ENCODE assay signal across 12 mouse cellular contexts in genomic region chr14:100352961-100353452, GRCm38 (mm10).
DNase-seq lines count a peak whose midpoint lies in the region; ATAC-seq and TF ChIP-seq lines count a peak whose summit lies in the region.
"Had no signal": no experiment of that assay in that cellular context is flagged by ENCODE, and none has a peak within 500 bp of the region (broad histone marks: within the 10 kb centered on the region; RNA-seq: fewer than 3 reads in every experiment).

No protein-coding gene starts in this region.

- no peaks in the 10 kb centered on the region for H3K9me3 ChIP-seq in stomach, embryonic 15.5 days
- no peaks in the 10 kb centered on the region for H3K9me3 ChIP-seq in stomach, postnatal 0 days (ENCODE audit: control insufficient read depth, low read length)
- H3K9me3 ChIP-seq in liver, embryonic 12.5 days (replicated peaks): no peaks in the 10 kb centered on the region

- no peak overlapping the region for H3K27ac ChIP-seq in stomach, embryonic 15.5 days
- no peak overlapping the region for H3K27ac ChIP-seq in stomach, postnatal 0 days (replicated peaks)
- H3K27ac ChIP-seq in liver, embryonic 12.5 days: peak overlapping the region; percentile 56; the same call in 1 of the 2 replicates
- H3K27ac ChIP-seq: hindbrain, postnatal 0 days; macrophage had no signal

- TF ChIP-seq CTCF in stomach, postnatal 0 days (IDR thresholded peaks at IDR 0.05; ENCODE audit: low read depth): no peak

- H3K4me2 ChIP-seq in stomach, embryonic 15.5 days: no peak overlapping the region
- H3K4me2 ChIP-seq in stomach, postnatal 0 days (replicated peaks; ENCODE audit: low read depth): no peak overlapping the region
- H3K4me2 ChIP-seq in liver, embryonic 12.5 days: no peak overlapping the region
- H3K4me2 ChIP-seq: heart, embryonic 11.5 days had no signal

- no peaks in the 10 kb centered on the region for H3K36me3 ChIP-seq in stomach, embryonic 15.5 days
- no peaks in the 10 kb centered on the region for H3K36me3 ChIP-seq in stomach, postnatal 0 days (ENCODE audit: control insufficient read depth, insufficient read depth, low read length)
- no peaks in the 10 kb centered on the region for H3K36me3 ChIP-seq in liver, embryonic 12.5 days

- 26% methylated on average over 4 of the region's 4 CpGs for WGBS in stomach, embryonic 15.5 days
- 21% methylated on average over 4 of the region's 4 CpGs for WGBS in stomach, postnatal 0 days
- WGBS in liver, embryonic 12.5 days (ENCODE audit: insufficient replicate concordance): 45% methylated on average over 4 of the region's 4 CpGs

- 0 out of 2 replicates have a peak, but pooled peaks have one; percentile 43 for ATAC-seq in stomach, embryonic 15.5 days (ENCODE audit: insufficient read depth, low FRiP score, low read depth)
- no peak for ATAC-seq in stomach, postnatal 0 days (ENCODE audit: low FRiP score, low TSS enrichment)
- ATAC-seq in liver, embryonic 12.5 days: peak; percentile 77
- no peak for ATAC-seq in megakaryocyte progenitor cell, adult 5-6 weeks (replicated peaks; ENCODE audit: poor library complexity)
- ATAC-seq: hindbrain, postnatal 0 days had no signal

- H3K27me3 ChIP-seq in stomach, embryonic 15.5 days (replicated peaks): no peaks in the 10 kb centered on the region
- H3K27me3 ChIP-seq in stomach, postnatal 0 days (ENCODE audit: control insufficient read depth, insufficient read depth, low read length): no peaks in the 10 kb centered on the region
- no peaks in the 10 kb centered on the region for H3K27me3 ChIP-seq in liver, embryonic 12.5 days (replicated peaks)

- H3K9ac ChIP-seq in stomach, embryonic 15.5 days: no peak overlapping the region
- no peak overlapping the region for H3K9ac ChIP-seq in stomach, postnatal 0 days (ENCODE audit: low read length)
- H3K9ac ChIP-seq in liver, embryonic 12.5 days: no peak overlapping the region

- DNase-seq in stomach, postnatal 0 days (ENCODE audit: low spot score): no peak
- peak; percentile 97 for DNase-seq in hindlimb bud, embryonic 11.5 days (ENCODE audit: extremely low spot score, low read depth, low spot score)
- DNase-seq in adrenal gland, postnatal 10 days: no peak
- no peak for DNase-seq in right cerebral cortex, postnatal 4 days
- DNase-seq: right cerebral cortex, postnatal 25 days had no signal

- no peak overlapping the region for H3K4me3 ChIP-seq in stomach, embryonic 15.5 days (replicated peaks)
- no peak overlapping the region for H3K4me3 ChIP-seq in stomach, postnatal 0 days (ENCODE audit: low read depth, low read length)
- H3K4me3 ChIP-seq in liver, embryonic 12.5 days: no peak overlapping the region
- H3K4me3 ChIP-seq: myocyte had no signal

- no peaks in the 10 kb centered on the region for H3K4me1 ChIP-seq in stomach, embryonic 15.5 days
- no peaks in the 10 kb centered on the region for H3K4me1 ChIP-seq in stomach, postnatal 0 days (replicated peaks; ENCODE audit: control insufficient read depth, insufficient read depth)
- no peaks in the 10 kb centered on the region for H3K4me1 ChIP-seq in liver, embryonic 12.5 days

- TF ChIP-seq EP300 in stomach, postnatal 0 days (optimal IDR thresholded peaks at IDR 0.05): no peak

Comparison
In these comparisons a context has a peak if more than half of its experiments do, and no peak if none do; other contexts are left out.
1. ATAC-seq: peak in stomach, embryonic 15.5 days (single experiment) and liver, embryonic 12.5 days (single experiment); none in stomach, postnatal 0 days (single experiment) and megakaryocyte progenitor cell, adult 5-6 weeks (single experiment).